Mouse (Mus musculus) heart, postnatal 14 days (tissue): ENCODE measurements around the gene Spata2l. TPM values are rescaled to one million over a fixed set of nuclear protein-coding genes. Genes with fewer than 3 reads are reported as not detected.
"Not testable (repeated sequence)": the region's sequence is repeated elsewhere in the genome, so short reads cannot be mapped to it uniquely, and the experiment has no call there.

ENCODE experiments used
- DNase-seq, 2 experiments: peaks; one replicate each; pipeline ENCODE4 v3.0.0; 2021 to 2022
- intact Hi-C: fragments of 180-260 bp; cut with DNase I; formaldehyde crosslinking; loops from one replicate; pipeline ENCODE4 v1.15.1; 2025
- total RNA-seq, 2 experiments: library from RNA; stranded (reverse); gene quantifications; 2 replicates each; pipeline ENCODE4 v1.2.3; 2021

Gene Spata2l
- total RNA-seq, 2 experiments from 2014 or later: 6.5 to 6.9 TPM

- intact Hi-C loops: no loop called here
- no peak for DNase-seq
Measured at GRCm38 (mm10) chr8:123211876-123212275, 24.2 kb downstream of the Spata2l start.

GRCm38 (mm10) chr8:123203571-123203970 lies 32.5 kb downstream of the Spata2l start:
- intact Hi-C loops: loop anchor here (2.0 to 10.0 kb wide), 5 partner anchors 56 to 589 kb away; partner anchors contain the start of genes Galns and Trappc2l
- DNase-seq: no peak

- intact Hi-C loops: loop anchor here (2.0 to 10.0 kb wide), 5 partner anchors 55 to 587 kb away; partner anchors contain the start of genes Galns and Trappc2l
- peak; percentile 68 to 88 for DNase-seq
Measured at GRCm38 (mm10) chr8:123202288-123202687, 33.7 kb downstream of the Spata2l start.

DNA sequence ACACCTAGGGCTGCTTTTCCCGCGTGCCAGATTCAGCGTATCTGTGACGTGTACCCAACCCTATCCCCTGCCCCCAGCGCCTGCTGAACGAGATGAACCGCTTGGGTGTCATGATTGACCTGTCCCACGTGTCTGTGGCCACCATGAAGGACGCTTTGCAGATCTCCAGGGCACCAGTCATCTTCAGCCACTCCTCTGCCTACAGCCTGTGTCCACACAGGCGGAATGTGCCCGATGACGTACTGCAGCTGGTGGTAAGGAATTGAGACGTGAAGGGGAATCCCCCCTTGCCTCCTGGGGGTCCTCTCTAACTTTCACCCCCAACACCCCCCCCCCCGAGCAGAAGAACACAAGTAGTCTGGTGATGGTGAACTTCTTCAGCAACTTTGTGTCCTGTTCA lies 36.2 kb downstream of the Spata2l start:
- no peak for DNase-seq
- intact Hi-C loops: loop anchor here (5.0 to 10.0 kb wide), 4 partner anchors 53 to 585 kb away; partner anchors contain the start of genes Galns and Trappc2l

DNA sequence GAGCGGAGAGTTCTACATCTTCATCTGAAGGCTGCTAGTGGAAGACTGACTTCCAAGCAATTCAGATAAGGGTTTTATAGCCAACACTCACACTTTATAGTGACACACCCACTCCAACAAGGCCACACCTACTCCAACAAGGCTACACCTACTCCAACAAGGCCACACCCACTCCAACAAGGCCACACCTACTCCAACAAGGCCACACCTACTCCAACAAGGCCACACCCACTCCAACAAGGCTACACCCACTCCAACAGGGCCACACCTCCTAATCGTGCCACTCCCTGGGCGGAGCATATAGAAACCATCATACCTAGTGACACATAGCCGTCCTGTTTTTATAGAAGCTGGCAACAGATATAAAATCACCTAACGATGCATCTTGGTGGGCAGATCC lies 39.0 kb downstream of the Spata2l start:
- DNase-seq, intact Hi-C loops: not testable (repeated sequence)

- intact Hi-C loops: no loop called here
- no peak for DNase-seq
Measured at GRCm38 (mm10) chr8:123193771-123194170, 42.3 kb downstream of the Spata2l start.

DNA sequence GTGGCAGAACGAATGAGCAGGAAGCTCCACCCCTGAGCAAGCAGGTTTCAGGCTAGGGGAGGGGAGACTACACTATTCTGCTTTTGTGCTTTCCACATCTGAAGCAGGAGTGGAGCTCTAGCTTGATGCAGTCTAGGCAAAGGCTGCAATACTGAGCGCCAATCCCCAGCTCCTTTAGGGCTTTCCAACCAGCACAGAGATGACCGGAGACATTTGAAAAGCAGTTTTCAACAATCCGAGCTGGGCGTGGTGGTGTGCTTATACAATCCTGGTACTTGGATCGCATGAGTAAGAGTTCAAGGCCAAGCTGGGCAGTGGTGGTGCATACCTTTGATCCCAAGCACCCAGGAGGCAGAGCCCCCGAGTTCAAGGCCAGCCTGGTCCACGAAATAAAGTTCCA lies 44.1 kb downstream of the Spata2l start:
- DNase-seq: no peak
- intact Hi-C loops: no loop called here

DNA sequence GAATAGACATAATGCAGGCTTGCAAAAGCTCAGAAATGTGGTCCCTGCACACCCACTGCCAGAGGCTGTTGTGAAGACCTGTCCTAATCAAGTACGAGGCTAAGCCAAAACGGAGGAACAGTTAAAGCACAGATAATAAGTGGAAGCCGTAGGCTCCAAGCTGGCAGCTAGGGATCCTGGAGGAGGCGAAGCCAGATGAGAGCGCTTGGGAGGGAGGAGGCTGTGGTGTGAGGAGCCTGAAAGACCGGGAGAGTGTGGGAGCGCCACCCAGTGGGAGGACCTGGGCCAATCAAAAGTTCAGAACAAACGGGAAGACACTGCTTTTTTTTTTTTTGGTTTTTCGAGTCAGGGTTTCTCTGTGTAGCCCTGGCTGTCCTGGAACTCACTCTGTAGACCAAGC lies 45.4 kb downstream of the Spata2l start:
- DNase-seq: peak; percentile 79 to 83
- intact Hi-C loops: no loop called here

- no peak for DNase-seq
- intact Hi-C loops: no loop called here
Measured at GRCm38 (mm10) chr8:123188841-123189240, 47.2 kb downstream of the Spata2l start.

GRCm38 (mm10) chr8:123188006-123188405 lies 48.0 kb downstream of the Spata2l start:
- no peak for DNase-seq
- intact Hi-C loops: no loop called here

- DNase-seq: peak; percentile 56 to 64
- intact Hi-C loops: no loop called here
Measured at GRCm38 (mm10) chr8:123185566-123186409, 50.2 kb downstream of the Spata2l start, which contains the start of gene Dpep1. Gene Dpep1, plus strand, starts transcription at chr8:123186242.

DNA sequence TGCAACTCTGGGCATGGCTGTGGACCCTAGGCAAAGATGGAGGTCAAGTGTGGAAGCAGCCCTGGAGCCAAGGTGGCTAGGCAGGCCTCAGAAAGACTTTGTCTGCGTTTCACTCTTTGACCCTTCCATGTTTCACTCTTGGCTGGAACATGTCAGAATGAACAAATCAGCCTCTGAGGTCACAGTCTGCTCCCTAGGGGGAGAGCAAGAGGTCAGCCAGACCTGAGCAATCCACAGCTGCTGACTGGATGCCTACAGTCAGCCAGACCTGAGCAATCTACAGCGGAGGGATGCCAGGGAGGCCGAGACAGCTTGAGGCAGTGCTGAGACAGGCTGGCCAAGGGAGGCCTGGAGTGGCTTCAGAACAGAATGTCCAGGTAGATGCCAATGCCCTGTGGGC lies 54.6 kb downstream of the Spata2l start:
- DNase-seq: peak; percentile 58 to 67
- intact Hi-C loops: no loop called here

Other genes starting within 250 kb of the Spata2l start
- 10 to 100 TPM; 75.3 to 80.8 TPM for gene Ankrd11, start 194.0 kb downstream of the Spata2l start, total RNA-seq
- 10 to 100 TPM; 75.5 to 76.9 TPM for gene Spg7, start 173.3 kb downstream of the Spata2l start, total RNA-seq
- 100 to 1,000 TPM; 426 to 446 TPM for gene Rpl13, start 133.9 kb downstream of the Spata2l start, total RNA-seq
- gene Cpne7, start 118.9 kb downstream of the Spata2l start, total RNA-seq: under 1 TPM; 0.31 to 0.39 TPM
- gene Sult5a1, start 77.9 kb downstream of the Spata2l start, total RNA-seq: 1 to 10 TPM; 1.2 to 2.1 TPM
- 10 to 100 TPM; 28.6 to 43.2 TPM for gene Dpep1, start 50.0 kb downstream of the Spata2l start, total RNA-seq
- 10 to 100 TPM; 50.1 to 64.3 TPM for gene Chmp1a, start 23.5 kb downstream of the Spata2l start, total RNA-seq
- 10 to 100 TPM; 38.4 to 45.7 TPM for gene Spata33, start 23.4 kb downstream of the Spata2l start, total RNA-seq
- 10 to 100 TPM; 22.5 to 23.8 TPM for gene Cdk10, start 11.4 kb downstream of the Spata2l start, total RNA-seq
- gene Zfp276, start 18.0 kb upstream of the Spata2l start, total RNA-seq: 10 to 100 TPM; 15.7 to 16.6 TPM
- gene Vps9d1, start 18.1 kb upstream of the Spata2l start, total RNA-seq: 10 to 100 TPM; 23.1 to 29.1 TPM
- gene Fanca, start 82.3 kb upstream of the Spata2l start, total RNA-seq: 1 to 10 TPM; 2.1 to 5.4 TPM
- under 1 TPM; 0.24 to 0.32 TPM for gene Spire2, start 96.5 kb upstream of the Spata2l start, total RNA-seq
- 100 to 1,000 TPM; 136 to 149 TPM for gene Tcf25, start 137.5 kb upstream of the Spata2l start, total RNA-seq
- not detected for gene Mc1r, start 170.9 kb upstream of the Spata2l start, total RNA-seq
- gene Tubb3, start 175.2 kb upstream of the Spata2l start, total RNA-seq: under 1 TPM; 0.61 to 0.67 TPM
- 10 to 100 TPM; 45.8 to 50.8 TPM for gene Def8, start 187.3 kb upstream of the Spata2l start, total RNA-seq
- 10 to 100 TPM; 53.8 to 58.4 TPM for gene Afg3l1, start 241.7 kb upstream of the Spata2l start, total RNA-seq